Mouse (Mus musculus) layer of hippocampus, adult 18-20 months (tissue): ENCODE results near the gene Lime1. TPM values are rescaled to one million over a fixed set of nuclear protein-coding genes. Genes with fewer than 3 reads are reported as not detected.

ENCODE experiments used
- DNase-seq, 2 experiments: peaks; one replicate each; pipeline ENCODE4 v3.0.0; 2022; ENCODE audit warnings: low spot score in 2 of 2
- total RNA-seq, 2 experiments: library from RNA; stranded (reverse); gene quantifications; 2 replicates each; pipeline ENCODE4 v1.2.3; 2021

Gene Lime1
- total RNA-seq, 2 experiments from 2014 or later = 37.1 to 43.2 TPM

GRCm38 (mm10) chr2:181390136-181390870 is 10.4 kb downstream of the Lime1 start:
- no peak for DNase-seq

GRCm38 (mm10) chr2:181391022-181391421 is 11.1 kb downstream of the Lime1 start:
- no peak for DNase-seq

DNA sequence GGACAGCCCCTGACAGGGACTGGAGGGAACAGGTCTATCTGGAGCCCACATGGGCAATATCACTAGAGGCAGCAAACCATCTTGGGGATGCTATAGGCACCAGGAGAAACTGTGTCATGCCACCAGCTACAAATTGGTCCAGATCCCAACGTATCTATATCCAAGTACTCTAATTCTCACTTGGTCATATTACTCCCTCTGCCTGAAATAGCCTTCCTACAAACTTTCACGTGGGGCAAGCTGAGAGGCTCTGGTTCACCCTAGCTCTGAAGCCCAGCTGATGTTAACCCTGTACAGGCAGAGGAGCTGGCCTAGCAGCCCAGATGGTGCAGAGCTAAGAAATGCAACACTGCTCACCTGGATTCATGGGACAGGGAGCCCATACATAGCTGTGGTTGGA is 11.7 kb downstream of the Lime1 start:
- no peak for DNase-seq

DNA sequence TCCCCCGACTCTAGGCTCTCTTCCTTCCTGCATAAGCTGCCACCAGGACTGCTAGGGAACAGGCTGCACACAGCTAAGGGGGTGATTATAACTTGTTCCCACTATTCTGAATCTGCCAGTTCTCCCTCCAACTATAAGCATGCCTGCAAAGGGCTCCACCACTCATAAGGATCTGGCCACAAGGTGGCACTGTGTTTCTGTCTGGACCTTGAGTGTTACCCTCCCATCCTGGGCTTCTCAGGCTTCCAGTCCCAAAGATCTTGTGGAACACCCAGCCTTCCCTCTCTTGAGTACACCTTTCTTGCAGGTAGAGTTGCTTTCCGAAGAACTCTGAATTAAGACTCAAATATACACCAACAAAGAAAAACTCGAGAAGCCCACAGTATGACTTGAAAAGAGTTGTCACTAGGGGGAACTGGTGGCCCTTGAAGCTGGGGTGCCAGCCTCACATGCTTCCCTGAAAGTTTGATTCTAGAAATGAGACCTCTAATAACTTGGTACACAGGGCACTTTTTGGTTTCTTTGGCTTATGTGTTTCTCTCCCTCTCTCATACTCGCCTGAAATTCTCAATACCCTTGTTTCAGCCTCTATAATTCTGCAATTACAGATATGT is 12.8 kb downstream of the Lime1 start:
- peak; percentile 75 to 93 for DNase-seq

GRCm38 (mm10) chr2:181394086-181394485 is 14.2 kb downstream of the Lime1 start:
- DNase-seq = no peak

- no peak for DNase-seq
Measured at GRCm38 (mm10) chr2:181397207-181397761, 17.4 kb downstream of the Lime1 start.

- no peak for DNase-seq
Measured at GRCm38 (mm10) chr2:181401497-181401896, 21.6 kb downstream of the Lime1 start.

DNA sequence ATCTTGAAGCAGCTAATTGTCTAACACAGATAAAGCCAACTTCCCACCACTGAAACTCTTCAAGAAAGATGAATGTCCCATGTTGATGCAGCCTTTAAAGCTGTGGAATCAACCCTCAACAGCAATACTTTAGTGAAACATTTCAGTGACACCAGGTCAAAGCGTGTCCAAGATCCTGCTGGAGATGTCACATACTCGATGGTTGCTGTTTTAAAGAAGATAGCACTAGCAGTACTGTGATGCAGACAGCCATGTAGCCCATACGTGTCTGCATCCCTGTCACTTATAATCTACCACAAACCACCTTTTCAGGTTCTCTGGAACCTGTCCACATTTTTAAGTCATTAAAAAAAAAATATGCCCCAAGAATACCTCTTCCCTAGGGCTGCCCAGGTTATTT is 23.8 kb downstream of the Lime1 start:
- no peak for DNase-seq

GRCm38 (mm10) chr2:181409643-181410042 is 29.8 kb downstream of the Lime1 start:
- no peak for DNase-seq

DNA sequence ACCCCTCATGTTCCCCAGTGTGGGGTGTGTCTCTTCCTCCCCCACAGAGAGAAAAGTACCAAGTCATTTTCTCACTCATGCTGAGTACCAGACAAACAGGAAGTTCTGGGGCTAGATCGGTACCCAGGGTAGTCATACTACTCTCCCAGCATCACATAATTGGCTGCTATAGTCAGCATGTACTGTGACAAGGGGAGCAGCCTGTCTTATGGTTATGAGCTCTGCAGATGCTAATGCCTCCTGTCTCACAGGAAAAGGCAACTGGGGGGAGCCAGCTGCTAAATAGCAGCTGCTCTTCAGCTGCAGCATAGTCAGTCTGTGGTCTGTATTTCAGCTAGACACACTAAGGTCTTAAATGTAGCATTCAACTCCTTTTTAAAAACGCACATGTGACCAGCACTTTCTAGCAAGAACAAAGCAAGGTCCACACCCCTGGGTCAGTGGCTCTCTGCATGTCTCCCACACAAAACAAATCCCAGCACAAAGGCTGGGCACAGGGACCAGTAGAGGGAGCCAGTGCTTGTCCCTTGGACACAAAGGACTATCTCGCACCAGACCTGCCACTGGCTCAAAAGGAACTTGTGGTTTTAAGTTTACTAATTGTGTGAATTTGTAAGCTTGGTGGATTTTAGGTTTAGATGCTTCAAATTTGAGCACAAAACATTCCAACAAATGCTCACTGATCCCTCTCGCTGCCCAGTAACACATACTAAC is 31.0 kb downstream of the Lime1 start:
- DNase-seq = peak; percentile 18 to 62

GRCm38 (mm10) chr2:181413141-181413540 is 33.3 kb downstream of the Lime1 start:
- no peak for DNase-seq

GRCm38 (mm10) chr2:181415945-181416344 is 36.1 kb downstream of the Lime1 start:
- DNase-seq = no peak

GRCm38 (mm10) chr2:181419359-181419758 is 39.5 kb downstream of the Lime1 start:
- no peak for DNase-seq

- peak; percentile 50 to 69 for DNase-seq
Measured at GRCm38 (mm10) chr2:181420426-181420825, 40.5 kb downstream of the Lime1 start.

DNA sequence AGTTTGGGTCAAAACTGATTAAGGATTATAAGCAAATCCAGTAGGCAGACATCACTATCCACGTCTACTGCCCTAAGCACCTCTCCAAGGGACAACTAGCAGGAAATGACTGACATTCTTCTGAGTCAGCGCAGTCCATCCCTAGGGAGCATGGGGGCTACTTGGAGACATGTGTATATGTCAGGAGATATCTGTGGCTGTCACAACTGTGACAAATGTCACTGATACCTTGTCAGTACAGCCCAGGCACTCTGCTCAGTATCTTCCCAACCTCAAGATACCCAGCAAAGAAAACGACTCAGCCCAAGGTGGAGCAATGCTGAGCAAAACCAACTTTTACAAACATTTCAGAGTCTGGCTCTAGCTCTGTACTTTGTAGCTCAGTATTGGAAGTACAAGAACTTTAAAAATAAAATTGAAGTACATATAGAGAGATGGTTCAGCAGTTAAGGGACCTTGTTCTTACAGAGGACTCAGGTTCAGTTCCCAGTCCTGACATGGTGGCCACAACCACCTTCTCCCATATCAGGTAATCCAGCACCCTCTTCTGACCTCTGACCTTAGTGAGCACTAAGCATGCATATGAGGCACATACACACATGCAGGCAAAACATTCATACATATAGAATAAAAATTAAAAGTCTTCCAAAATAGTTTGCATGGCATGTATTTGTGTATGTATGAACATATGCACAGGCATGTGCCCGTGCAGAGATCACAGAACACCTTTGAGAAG is 41.2 kb downstream of the Lime1 start:
- no peak for DNase-seq

DNA sequence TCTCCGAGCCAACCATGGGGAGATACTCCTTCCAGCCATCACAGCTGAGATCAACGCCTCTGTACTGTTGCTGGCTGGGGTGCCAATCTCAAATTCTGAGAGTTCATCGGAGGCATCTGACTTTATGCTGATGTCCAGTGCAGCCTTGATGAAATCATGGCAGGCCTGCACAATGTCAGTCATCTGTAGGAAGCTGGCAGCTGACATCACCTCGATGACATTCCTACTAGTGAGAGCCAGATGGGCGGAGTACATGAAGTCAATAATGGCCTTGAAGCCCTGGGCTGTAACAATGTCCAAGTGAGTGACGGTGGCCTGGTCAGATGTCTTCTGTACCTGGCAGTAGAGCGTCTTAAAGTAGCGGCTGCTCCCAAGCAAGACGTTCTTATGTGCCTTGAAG is 44.0 kb downstream of the Lime1 start:
- DNase-seq = no peak

Other genes starting within 250 kb of the Lime1 start
- gene Kcnq2, start 244.8 kb upstream of the Lime1 start, total RNA-seq = 100 to 1,000 TPM; 324 to 327 TPM
- 1,000 to 10,000 TPM; 1,191 to 1,260 TPM for gene Eef1a2, start 223.1 kb upstream of the Lime1 start, total RNA-seq
- gene Ppdpf, start 192.8 kb upstream of the Lime1 start, total RNA-seq = 10 to 100 TPM; 84.9 to 85.1 TPM
- not detected for gene Ptk6, start 177.3 kb upstream of the Lime1 start, total RNA-seq
- under 1 TPM; 0.15 to 0.40 TPM for gene Srms, start 166.9 kb upstream of the Lime1 start, total RNA-seq
- under 1 TPM in 1 of 2 experiments, not detected in 1; 0.22 TPM for gene Fndc11, start 160.1 kb upstream of the Lime1 start, total RNA-seq
- gene Helz2, start 138.1 kb upstream of the Lime1 start, total RNA-seq = 1 to 10 TPM; 1.9 to 2.5 TPM
- 10 to 100 TPM; 17.9 to 18.1 TPM for gene Gmeb2, start 92.0 kb upstream of the Lime1 start, total RNA-seq
- 100 to 1,000 TPM; 560 to 580 TPM for gene Stmn3, start 65.6 kb upstream of the Lime1 start, total RNA-seq
- 10 to 100 TPM; 25.3 to 28.8 TPM for gene Rtel1, start 60.3 kb upstream of the Lime1 start, total RNA-seq
- 10 to 100 TPM; 70.2 to 71.1 TPM for gene Zgpat, start 15.2 kb upstream of the Lime1 start, total RNA-seq
- gene Arfrp1, start 14.7 kb upstream of the Lime1 start, total RNA-seq = 10 to 100 TPM; 41.1 to 46.0 TPM
- gene Zbtb46, start 79.3 kb downstream of the Lime1 start, total RNA-seq = 1 to 10 TPM; 8.0 to 8.4 TPM
- not detected for gene Abhd16b, start 113.1 kb downstream of the Lime1 start, total RNA-seq
- 10 to 100 TPM; 71.5 to 78.4 TPM for gene Tpd52l2, start 117.1 kb downstream of the Lime1 start, total RNA-seq
- 100 to 1,000 TPM; 274 to 282 TPM for gene Dnajc5, start 140.4 kb downstream of the Lime1 start, total RNA-seq
- gene Uckl1, start 204.8 kb downstream of the Lime1 start, total RNA-seq = 10 to 100 TPM; 54.2 to 63.3 TPM
- 10 to 100 TPM; 60.9 to 61.6 TPM for gene Prpf6, start 211.8 kb downstream of the Lime1 start, total RNA-seq
- gene Zfp512b, start 212.7 kb downstream of the Lime1 start, total RNA-seq = 10 to 100 TPM; 81.0 to 88.4 TPM
- gene Samd10, start 219.1 kb downstream of the Lime1 start, total RNA-seq = 10 to 100 TPM; 12.0 to 13.2 TPM